Mouse (Mus musculus) monocyte, adult 5-6 weeks (primary cell): ENCODE results near the gene Ehd2. TPM values are rescaled to one million over a fixed set of nuclear protein-coding genes. Genes with fewer than 3 reads are reported as not detected.
A peak's percentile ranks its signal among the peaks of the same experiment; 100 is the strongest.

Experiments
- ATAC-seq: fragments of 153-309, 156-312 bp; replicated peaks from 2 replicates; pipeline ENCODE4 v1.8.0; 2017; ENCODE audit warnings: mild to moderate bottlenecking; ENCODE audit not compliant: low TSS enrichment, insufficient number of reproducible peaks, severe bottlenecking, poor library complexity, low FRiP score
- total RNA-seq: library from RNA; stranded (forward); fragments of 200-1000, 200-491, 200-594 nt; gene quantifications from 3 replicates; pipeline ENCODE4 v1.2.3, GENCODE M21; 2017

Gene Ehd2
- total RNA-seq, 1 experiment from 2014 or later = not detected

DNA sequence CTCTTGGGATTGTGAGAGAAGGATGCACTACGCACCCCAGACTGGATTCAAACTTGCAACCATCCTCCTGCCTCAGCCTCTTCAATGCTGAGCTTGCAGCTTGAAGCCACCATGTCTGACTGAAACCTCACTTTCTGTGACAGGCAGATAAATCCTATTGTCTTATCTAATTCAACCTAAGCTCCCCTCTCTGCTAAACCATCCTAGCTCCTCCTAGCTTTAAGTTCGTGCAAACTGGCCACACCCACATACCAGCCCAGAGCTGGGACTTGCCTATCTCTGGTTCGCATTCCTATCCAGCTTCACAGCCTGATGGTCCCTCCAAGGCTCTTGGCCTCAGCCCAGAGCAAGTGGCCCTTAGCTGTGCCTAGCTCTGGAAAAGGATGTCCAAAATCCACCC, 15.0 kb downstream of the Ehd2 start:
- ATAC-seq = no peak

- ATAC-seq = no peak
Measured at GRCm38 (mm10) chr7:15950008-15950407, 17.4 kb downstream of the Ehd2 start.

GRCm38 (mm10) chr7:15949216-15949790, 18.1 kb downstream of the Ehd2 start:
- ATAC-seq = no peak

GRCm38 (mm10) chr7:15948381-15948941, 18.9 kb downstream of the Ehd2 start:
- ATAC-seq = peak; percentile 63

GRCm38 (mm10) chr7:15947653-15948260, 19.6 kb downstream of the Ehd2 start:
- ATAC-seq = no peak

DNA sequence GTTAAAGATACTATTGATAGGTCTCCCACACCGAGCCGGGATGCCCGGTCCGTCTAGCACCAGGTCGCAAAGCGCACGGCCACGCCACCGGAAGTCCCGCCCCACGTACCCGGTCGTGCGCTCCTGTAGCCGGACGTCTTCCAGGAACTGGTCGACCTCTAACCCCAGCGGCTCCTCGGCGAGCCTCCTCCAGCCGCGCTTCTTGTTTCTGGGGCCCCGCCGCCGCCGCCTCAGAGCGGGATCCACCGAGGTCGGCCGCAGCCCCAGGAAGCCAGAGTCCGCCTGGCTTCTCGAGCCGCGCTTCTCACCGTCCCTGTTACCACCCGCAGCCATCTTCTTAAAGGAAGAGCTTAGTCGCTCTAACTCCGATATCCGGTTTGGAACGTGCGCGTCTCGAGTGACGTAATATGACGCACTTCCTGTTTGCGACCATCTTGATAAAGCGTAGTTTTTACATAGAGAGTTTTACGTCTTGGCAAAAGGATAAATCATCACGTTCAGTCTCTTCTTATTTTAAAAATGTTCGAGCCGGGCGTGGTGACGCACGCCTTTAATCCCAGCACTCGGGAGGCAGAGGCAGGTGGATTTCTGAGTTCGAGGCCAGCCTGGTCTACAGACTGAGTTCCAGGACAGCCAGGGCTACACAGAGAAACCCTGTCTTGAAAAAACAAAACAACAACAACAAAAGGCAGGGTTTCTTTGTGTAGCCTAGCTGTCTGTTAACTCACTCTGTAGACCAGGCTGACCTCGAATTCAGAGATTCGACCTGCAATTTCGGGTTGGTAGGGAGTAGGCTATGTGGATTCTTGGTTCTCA, 21.4 kb downstream of the Ehd2 start, which contains the start of gene Nop53:
Gene Nop53 (minus strand): TSS at position 354 of the 816 bp plus-strand sequence.
- peak; percentile 81 for ATAC-seq

DNA sequence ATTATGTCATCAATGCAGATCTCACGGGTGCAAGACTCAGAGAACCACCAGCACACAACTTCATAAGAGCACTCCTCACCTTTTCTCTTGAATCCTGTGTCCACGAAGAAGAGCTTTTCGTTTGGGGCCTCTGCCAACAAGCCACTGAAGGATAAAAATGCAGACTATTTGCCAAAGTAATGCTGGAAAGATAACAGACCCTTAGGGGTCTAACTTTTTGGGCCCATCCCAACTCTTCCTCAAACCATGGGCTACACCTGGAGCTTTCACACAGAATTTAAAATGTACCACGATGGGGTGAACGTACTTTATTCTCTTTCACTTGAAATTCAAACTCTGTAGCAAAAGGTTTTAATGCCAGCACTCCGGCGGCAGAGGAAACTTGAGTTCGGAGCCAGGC, 22.2 kb downstream of the Ehd2 start:
- ATAC-seq = no peak

GRCm38 (mm10) chr7:15944311-15944710, 23.1 kb downstream of the Ehd2 start:
- no peak for ATAC-seq

GRCm38 (mm10) chr7:15938621-15939020, 28.7 kb downstream of the Ehd2 start:
- no peak for ATAC-seq

DNA sequence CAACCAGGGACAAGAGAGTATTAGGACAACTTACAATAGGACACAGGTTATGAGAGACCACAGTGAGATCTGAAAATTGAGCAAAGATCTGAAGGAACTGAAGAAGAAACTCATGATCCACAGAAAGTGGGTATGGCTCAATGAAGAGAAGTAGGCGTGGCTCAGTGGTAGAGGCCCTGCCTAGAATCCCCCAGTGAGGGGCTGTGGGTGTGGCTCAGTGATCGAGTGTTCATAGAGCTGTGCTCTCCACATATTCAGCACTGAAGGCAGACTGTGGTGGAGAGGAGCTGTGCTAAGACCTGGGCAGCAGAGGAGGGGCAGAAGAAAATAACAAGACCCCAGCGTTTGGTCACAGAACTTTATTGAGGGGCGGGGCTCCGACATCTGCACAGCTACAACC, 29.9 kb downstream of the Ehd2 start:
- ATAC-seq = no peak

GRCm38 (mm10) chr7:15933437-15934359, 33.7 kb downstream of the Ehd2 start:
- ATAC-seq = no peak

GRCm38 (mm10) chr7:15931635-15932034, 35.7 kb downstream of the Ehd2 start:
- no peak for ATAC-seq

DNA sequence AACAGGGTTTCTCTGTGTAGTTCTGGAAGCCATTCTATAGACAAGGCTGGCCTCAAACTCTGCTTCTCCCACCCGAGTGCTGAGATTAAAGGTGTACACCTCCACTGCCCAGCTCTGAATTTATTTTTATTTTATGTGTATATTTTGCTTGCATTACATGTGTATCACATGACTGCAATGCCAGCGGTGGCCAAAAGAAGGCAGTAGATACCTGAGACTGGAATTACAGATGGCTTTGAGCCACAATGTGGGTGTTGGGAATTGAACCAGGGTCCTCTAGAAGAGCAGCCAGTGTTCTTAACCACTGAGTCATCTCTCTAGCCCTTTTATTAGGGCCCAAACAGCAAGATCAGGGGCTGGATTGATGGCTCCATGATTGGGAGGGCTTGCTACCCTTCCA, 36.8 kb downstream of the Ehd2 start:
- no peak for ATAC-seq

DNA sequence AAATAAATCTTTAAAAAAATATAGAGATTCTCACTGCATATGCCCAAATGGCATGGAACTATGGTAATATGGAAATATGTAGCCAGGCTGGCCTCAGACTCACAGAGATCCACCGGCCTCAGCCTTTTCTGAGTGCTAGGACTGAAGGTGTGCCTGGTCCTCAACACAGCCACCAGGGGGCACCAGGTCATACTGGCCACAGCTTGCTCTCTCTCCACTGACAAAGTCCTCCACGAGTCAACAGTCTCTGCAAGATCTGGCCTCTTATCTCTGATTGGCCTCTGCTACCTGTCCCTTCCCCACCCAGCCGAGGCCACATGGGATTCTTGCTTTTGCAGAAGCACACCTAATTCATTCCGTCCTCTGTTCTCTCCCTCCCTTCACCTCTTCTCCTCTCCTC, 37.5 kb downstream of the Ehd2 start:
- peak; percentile 81 for ATAC-seq

DNA sequence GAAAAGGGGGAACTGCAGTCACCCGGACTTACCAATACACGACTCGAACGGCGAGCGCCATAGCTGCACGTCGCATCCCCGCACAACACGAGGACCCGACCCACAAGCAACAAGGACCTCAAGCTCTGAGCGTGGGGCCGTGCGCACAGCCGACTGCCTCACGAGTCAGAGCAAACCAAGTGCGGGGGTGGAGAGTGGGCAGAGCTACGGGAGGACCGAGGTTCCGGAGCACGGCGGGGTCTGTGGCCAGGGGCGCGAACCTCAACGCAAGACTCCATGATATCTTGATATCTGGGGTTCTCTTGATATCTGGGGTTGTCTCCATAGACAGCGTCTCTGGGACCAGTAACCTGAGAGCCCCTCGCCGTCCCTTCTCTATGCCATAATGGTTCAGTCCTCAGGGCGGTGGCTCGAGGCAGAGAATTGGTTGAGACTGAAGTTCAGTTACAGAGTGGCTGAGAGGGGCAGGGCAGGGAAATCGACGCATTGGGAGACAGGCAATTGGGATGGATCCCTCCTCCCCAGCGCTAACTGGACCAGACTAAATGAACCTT, 45.1 kb downstream of the Ehd2 start, which contains the start of gene Selenow:
Gene Selenow (minus strand): TSS at position 183 of the 554 bp plus-strand sequence.
- peak; percentile 91 for ATAC-seq

GRCm38 (mm10) chr7:15921796-15922195, 45.6 kb downstream of the Ehd2 start:
- ATAC-seq = peak; percentile 19; the same call in 1 of the 2 replicates

GRCm38 (mm10) chr7:15920645-15921190, 46.6 kb downstream of the Ehd2 start:
- ATAC-seq = no peak

DNA sequence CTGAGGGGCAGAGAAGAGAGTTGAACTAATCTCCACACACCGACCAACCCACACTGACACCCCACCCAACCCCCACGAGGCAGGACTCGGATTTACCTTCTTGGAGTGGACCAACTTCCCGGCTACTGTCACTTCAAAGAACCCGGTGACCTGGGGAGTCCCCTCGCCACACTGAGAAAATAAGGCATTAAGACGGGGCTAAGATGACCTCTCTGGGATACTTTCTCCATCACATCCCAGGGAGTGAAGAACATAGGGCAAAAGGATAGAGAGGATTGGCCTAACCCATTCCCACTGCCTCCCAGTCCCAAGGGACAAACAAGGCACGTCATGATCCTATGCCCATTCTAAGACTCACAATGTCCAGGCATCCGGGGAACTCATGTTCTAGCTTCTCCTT, 47.4 kb downstream of the Ehd2 start:
- no peak for ATAC-seq
